Mouse (Mus musculus): Measurements from ENCODE around the gene Zbtb17. TPM values are rescaled to one million over a fixed set of nuclear protein-coding genes. Genes with fewer than 3 reads are reported as not detected.

The Zbtb17 gene
- total and polyA plus RNA-seq, 3 experiments: 36.4 to 63.2 TPM; not detected in 1

- no peak for DNase-seq (ENCODE audit: low read depth, low spot score)
- H3K9me3 ChIP-seq (replicated peaks; ENCODE audit: insufficient read depth, low read length): no peaks in the 10 kb centered on the region
- H3K79me2 ChIP-seq (ENCODE audit: control insufficient read depth, insufficient read depth, low read length, poor library complexity): no peaks in the 10 kb centered on the region
- no peak for TF ChIP-seq NELFE (IDR thresholded peaks at IDR 0.05; ENCODE audit: low read depth, low read length)
- TF ChIP-seq MAFK (IDR thresholded peaks at IDR 0.05; ENCODE audit: borderline replicate concordance, low read depth, low read length): no peak
- no peak for TF ChIP-seq TBP (IDR thresholded peaks at IDR 0.05; ENCODE audit: low read depth, low read length)
- TF ChIP-seq GABPA (IDR thresholded peaks at IDR 0.05; ENCODE audit: low read depth, low read length): no peak
- no peak for TF ChIP-seq MAZ (IDR thresholded peaks at IDR 0.05; ENCODE audit: low read depth, low read length)
- no peak for TF ChIP-seq ZC3H11A (IDR thresholded peaks at IDR 0.05; ENCODE audit: low read depth, low read length)
- TF ChIP-seq RCOR1 (IDR thresholded peaks at IDR 0.05; ENCODE audit: low read depth, low read length): no peak
- no peak for TF ChIP-seq POLR2AphosphoS2 (IDR thresholded peaks at IDR 0.05; ENCODE audit: low read length)
- no peak for TF ChIP-seq CHD2 (IDR thresholded peaks at IDR 0.05; ENCODE audit: low read length)
- TF ChIP-seq TCF12 (IDR thresholded peaks at IDR 0.05; ENCODE audit: low read depth, low read length): no peak
- TF ChIP-seq GATA1 (IDR thresholded peaks at IDR 0.05; ENCODE audit: low read depth, low read length): no peak
- no peak for TF ChIP-seq ELF1 (IDR thresholded peaks at IDR 0.05; ENCODE audit: low read depth, low read length)
- H3K9ac ChIP-seq (ENCODE audit: control insufficient read depth, low read depth, low read length, poor library complexity, severe bottlenecking): no peak overlapping the region
- H3K4me3 ChIP-seq (ENCODE audit: control insufficient read depth in 1 of 2, insufficient read depth in 1 of 2, low read depth in 2 of 2, low read length in 2 of 2): no peak overlapping the region
- H3K4me1 ChIP-seq (ENCODE audit: control insufficient read depth in 1 of 2, insufficient read depth in 2 of 2, low read length in 2 of 2): no peaks in the 10 kb centered on the region
- H3K27me3 ChIP-seq (ENCODE audit: control insufficient read depth in 1 of 2, insufficient read depth in 2 of 2, low read length in 2 of 2): peaks cover 0 to 1% of the 10 kb centered on the region in 2 experiments; a peak in 2 of 4 replicates
- H3K27ac ChIP-seq (ENCODE audit: control insufficient read depth, low read depth, low read length): no peak overlapping the region
- H3K36me3 ChIP-seq (ENCODE audit: control insufficient read depth in 1 of 2, insufficient read depth in 2 of 2, low read length in 2 of 2): no peaks in the 10 kb centered on the region
Observed at GRCm38 (mm10) chr4:141420886-141421285, 23.6 kb upstream of the Zbtb17 start.

DNA sequence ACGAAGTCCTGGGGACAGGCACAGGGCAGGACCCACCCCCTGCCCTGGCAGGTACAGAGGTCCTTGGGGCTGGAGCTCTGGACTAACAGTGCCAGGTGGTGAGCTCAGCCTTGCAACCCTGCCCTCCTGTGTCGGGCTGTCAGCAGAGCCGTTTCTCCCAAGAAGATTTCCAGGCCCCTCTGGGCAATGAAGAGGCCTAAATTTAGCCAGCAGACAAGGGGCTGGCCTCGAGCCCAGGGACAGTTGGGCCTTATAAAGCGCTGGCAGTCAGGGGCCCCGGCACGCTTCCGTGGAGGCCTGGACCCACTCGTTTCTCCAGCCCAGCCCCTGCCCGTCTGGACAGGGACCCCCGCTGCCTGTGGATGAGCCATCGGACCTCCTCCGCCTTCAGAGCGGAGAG is 23.0 kb upstream of the Zbtb17 start:
- no peaks in the 10 kb centered on the region for H3K79me2 ChIP-seq (ENCODE audit: control insufficient read depth, insufficient read depth, low read length, poor library complexity)
- no peak overlapping the region for H3K4me3 ChIP-seq (ENCODE audit: control insufficient read depth in 1 of 2, insufficient read depth in 1 of 2, low read depth in 2 of 2, low read length in 2 of 2)
- H3K9ac ChIP-seq (ENCODE audit: control insufficient read depth, low read depth, low read length, poor library complexity, severe bottlenecking): no peak overlapping the region
- H3K27me3 ChIP-seq (ENCODE audit: control insufficient read depth in 1 of 2, insufficient read depth in 2 of 2, low read length in 2 of 2): peaks cover 0 to 1% of the 10 kb centered on the region in 2 experiments; a peak in 2 of 4 replicates
- TF ChIP-seq CHD2 (IDR thresholded peaks at IDR 0.05; ENCODE audit: low read length) (no peak), SMC3 (IDR thresholded peaks at IDR 0.05; ENCODE audit: low read depth, low read length) (no peak), ETS1 (IDR thresholded peaks at IDR 0.05; ENCODE audit: low read depth, low read length) (no peak), MAZ (IDR thresholded peaks at IDR 0.05; ENCODE audit: low read depth, low read length) (no peak), MYB (IDR thresholded peaks at IDR 0.05; ENCODE audit: low read depth, low read length) (no peak), RCOR1 (IDR thresholded peaks at IDR 0.05; ENCODE audit: low read depth, low read length) (no peak), TBP (IDR thresholded peaks at IDR 0.05; ENCODE audit: low read depth, low read length) (no peak), SIN3A (IDR thresholded peaks at IDR 0.05; ENCODE audit: low read length) (no peak), CHD1 (IDR thresholded peaks at IDR 0.05; ENCODE audit: low read depth, low read length) (no peak), CTCF (IDR thresholded peaks at IDR 0.05 in 2 of 3, conservative IDR thresholded peaks at IDR 0.05 in 1 of 3; ENCODE audit: control insufficient read depth in 1 of 3, insufficient read depth in 1 of 3, low read depth in 2 of 3, low read length in 3 of 3, poor library complexity in 1 of 3, severe bottlenecking in 1 of 3) (no peak), HCFC1 (IDR thresholded peaks at IDR 0.05; ENCODE audit: low read depth, low read length) (no peak), RAD21 (IDR thresholded peaks at IDR 0.05; ENCODE audit: low read depth, low read length) (no peak), BHLHE40 (IDR thresholded peaks at IDR 0.05; ENCODE audit: borderline replicate concordance, low read depth, low read length) (no peak), MXI1 (IDR thresholded peaks at IDR 0.05; ENCODE audit: low read depth, low read length) (no peak), GATA1 (IDR thresholded peaks at IDR 0.05; ENCODE audit: low read depth, low read length) (no peak)
- no peaks in the 10 kb centered on the region for H3K9me3 ChIP-seq (replicated peaks; ENCODE audit: insufficient read depth, low read length)
- no peaks in the 10 kb centered on the region for H3K4me1 ChIP-seq (ENCODE audit: control insufficient read depth in 1 of 2, insufficient read depth in 2 of 2, low read length in 2 of 2)
- H3K36me3 ChIP-seq (ENCODE audit: control insufficient read depth in 1 of 2, insufficient read depth in 2 of 2, low read length in 2 of 2): no peaks in the 10 kb centered on the region
- H3K27ac ChIP-seq (ENCODE audit: control insufficient read depth, low read depth, low read length): no peak overlapping the region
- DNase-seq (ENCODE audit: low read depth, low spot score): no peak

All from MEL (cell line).